Mouse (Mus musculus) spleen, embryonic (tissue): ENCODE results near the gene Znrf4.

Experiments
- CTCF ChIA-PET: fragments of 350-600 bp; sonication (Branson Sonifier 250); formaldehyde crosslinking; loops from one replicate; lab custom pipeline; 2022; lab: Charles Lee

The Znrf4 gene

DNA sequence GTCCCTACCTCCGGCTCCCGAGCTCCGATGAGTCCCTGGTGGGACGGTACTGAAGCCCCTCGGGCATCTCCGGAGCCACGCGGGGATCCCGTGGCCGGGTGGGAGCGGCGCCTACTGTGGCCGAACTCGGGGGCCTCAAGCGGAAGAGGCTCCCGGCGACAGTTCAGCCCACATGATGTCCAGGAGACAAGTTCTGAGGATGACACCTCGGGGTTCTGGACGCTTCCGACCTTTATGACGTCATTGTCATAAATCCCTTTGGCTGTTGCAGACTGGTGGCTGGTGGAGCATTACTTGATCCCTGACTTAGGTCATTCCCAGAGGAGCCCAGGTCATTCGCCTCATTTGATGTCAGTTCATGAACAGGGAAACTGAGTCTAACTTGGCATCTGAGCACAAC, at the start of gene Znrf4:
TSS of gene Znrf4 (minus strand) at position 122 of the 400 bp plus-strand sequence.
- CTCF ChIA-PET = no interaction called here

DNA sequence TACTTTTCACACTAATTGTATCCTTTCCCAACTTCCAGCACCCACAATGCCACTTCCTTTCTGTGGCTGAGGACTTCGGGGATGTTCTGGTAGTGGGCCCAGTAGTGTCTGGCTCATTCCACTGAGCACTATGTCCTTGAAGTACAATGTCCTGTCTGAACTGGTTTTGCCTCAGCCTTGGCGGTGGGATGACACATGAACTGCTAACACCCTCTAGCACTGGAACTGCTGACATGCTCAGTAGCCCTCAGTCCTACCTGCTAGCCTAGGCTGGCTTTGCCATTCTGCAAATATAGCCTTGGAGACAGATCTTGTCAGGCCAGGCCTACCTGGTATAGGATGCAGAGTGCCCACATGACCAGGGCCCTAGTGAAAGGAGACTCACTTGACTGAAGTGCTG, 49.6 kb upstream of the Znrf4 start:
- CTCF ChIA-PET = no interaction called here

DNA sequence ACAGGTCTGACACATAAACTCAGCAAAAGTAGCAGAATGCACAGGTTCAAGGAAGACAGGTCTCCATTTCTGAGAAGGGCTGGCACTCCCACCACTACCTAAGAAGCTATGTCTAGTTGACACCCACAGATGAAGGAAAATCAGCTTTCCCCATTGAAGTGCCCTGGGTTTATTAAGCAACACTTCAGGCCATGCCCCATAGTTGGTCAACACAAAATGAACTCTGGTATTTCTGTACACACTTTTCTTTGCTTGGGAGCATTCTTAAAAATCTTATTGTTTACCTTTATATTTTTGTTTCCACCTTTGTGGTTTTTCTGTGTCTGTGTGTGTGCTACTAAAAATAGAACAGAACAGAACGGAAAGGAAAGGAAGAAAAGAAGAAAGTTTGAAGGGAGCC, 47.9 kb upstream of the Znrf4 start:
- CTCF ChIA-PET = interaction anchor here (0.6 to 0.9 kb wide), 3 partner anchors 26 to 89 kb away, joined by 3 to 11 read pairs (median 4); no protein-coding TSS in a partner anchor

DNA sequence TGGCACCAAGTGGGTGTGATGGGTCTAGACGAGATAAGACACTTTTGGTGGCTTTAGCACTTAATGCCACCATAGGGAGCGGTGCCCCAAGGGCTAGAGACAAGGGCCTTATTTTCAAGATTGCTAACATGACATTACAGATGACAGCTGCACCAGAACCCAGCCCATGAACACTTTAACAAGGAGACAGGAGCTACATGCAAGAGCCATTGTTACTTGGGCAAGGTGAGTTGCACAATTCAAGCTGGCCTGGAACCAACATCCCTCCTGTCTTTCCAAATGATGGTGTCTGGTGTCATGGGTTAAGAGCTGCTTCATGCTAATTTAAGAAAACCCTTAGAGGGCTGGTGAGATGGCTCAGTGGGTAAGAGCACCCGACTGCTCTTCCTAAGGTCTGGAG, 47.2 kb upstream of the Znrf4 start:
- CTCF ChIA-PET = no interaction called here

DNA sequence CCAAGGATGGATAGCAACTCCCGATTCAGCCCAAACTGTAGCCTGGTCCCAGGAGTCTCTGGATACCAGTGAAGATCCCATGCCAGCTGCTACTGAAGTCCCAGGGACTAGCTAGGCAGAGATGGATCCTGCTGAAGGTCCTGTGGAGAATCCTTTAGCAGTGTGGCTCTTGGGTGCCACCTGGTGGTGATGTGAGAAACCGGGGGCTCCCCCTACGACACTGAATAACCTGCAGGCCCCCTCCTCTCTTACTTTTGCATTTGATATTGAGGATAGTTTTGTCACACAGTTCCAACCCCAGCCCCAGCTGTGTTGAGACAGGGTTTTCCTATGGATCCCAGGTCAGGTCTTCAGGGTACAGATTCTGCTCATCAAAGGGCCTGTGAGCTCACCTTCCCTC, 46.2 kb upstream of the Znrf4 start:
- CTCF ChIA-PET = interaction anchor here (0.6 kb wide), 1 partner anchor 28 kb away, joined by 3 read pairs; no protein-coding TSS in a partner anchor

DNA sequence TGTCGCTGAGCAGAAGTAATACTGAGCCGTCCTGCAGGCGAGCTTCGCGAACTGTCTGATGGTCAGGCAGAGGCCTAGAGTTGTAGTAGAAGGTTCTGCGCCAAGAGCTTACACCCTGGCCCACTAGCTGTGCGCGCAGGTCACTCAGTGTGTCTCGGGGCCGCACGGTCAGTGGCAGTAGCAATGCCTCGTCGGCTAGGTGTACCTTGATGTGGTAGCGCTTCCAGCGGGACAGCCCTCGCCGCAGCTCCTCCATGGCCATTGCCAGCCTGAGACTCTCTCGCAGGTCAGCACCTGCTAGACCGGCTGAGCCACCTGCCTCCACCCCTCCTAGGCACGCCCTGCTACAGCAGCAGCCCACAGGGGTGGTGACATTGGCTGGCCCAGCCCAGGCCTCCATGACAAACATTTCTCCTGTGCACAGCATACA, 41.9 kb upstream of the Znrf4 start, which contains the start of gene Gm20219:
TSS of gene Gm20219 (minus strand) at position 266 of the 430 bp plus-strand sequence.
- CTCF ChIA-PET = no interaction called here

DNA sequence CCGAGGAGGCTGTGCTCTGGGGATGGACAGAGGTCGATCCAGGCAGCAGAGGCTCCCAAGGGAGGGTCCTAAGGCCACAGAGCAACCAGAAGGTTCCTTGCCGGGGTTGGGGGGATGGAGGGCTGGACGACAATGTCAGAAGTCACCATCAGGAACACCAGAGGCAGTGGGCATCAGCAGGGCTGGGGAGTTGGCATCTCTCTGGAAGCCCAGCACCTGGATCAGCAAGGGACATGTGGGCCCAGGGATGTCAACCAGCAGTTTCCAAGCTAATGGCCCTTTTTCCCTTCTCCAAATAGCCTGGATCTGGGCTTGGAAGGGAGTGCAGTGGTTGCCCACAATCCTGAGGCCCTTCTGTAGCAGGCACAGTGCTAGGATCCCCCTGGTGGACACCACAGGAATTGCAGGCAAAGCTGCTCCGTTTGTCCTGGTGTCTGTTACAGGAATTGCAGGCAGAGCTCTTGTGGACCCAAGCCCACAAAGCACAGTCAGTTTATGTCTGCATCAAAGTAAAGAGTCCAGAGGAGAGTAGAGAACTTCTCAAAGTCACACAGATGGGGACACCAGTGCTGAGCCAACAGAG, 40.6 kb upstream of the Znrf4 start:
- CTCF ChIA-PET = interaction anchor here (1.0 kb wide), 1 partner anchor 196 kb away, joined by 3 read pairs; no protein-coding TSS in a partner anchor

DNA sequence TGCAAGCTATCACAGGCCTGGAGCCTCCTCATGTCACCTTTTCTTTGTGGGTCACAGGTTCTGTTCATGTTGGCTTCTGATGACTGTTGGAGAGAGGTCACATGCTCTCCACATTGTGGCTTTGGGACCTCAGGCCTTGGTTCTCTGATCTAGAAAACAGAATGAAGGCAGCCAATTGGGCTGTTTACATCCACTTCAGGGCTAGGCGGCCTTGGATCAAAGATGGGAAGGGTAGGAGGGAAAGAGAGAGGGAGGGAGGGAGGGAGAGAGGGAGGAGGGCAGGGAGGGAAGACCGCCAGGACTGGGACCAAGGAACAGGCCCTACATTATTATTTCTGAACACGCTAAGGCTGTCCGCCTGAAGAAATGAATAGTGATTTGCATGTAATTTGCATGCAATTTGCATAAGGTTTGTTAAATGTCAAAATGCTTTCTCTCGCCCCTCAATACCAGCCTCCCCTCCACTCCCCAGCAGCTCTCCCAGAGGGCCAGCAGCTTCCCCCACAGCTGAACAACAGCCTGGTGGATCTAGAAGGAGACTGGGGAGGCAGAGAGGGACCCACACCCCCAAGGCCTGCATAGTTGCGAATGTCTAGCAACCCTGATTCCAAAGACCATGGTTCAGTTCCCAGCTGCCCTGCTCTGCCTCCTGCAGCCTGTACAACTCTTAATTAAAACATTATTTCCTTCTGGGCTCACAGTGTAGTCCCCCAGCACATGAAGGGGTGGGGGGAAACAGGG, 39.8 kb upstream of the Znrf4 start:
- CTCF ChIA-PET = interaction anchor here (0.7 to 1.0 kb wide), 2 partner anchors 195 to 207 kb away, joined by 3 read pairs; no protein-coding TSS in a partner anchor

DNA sequence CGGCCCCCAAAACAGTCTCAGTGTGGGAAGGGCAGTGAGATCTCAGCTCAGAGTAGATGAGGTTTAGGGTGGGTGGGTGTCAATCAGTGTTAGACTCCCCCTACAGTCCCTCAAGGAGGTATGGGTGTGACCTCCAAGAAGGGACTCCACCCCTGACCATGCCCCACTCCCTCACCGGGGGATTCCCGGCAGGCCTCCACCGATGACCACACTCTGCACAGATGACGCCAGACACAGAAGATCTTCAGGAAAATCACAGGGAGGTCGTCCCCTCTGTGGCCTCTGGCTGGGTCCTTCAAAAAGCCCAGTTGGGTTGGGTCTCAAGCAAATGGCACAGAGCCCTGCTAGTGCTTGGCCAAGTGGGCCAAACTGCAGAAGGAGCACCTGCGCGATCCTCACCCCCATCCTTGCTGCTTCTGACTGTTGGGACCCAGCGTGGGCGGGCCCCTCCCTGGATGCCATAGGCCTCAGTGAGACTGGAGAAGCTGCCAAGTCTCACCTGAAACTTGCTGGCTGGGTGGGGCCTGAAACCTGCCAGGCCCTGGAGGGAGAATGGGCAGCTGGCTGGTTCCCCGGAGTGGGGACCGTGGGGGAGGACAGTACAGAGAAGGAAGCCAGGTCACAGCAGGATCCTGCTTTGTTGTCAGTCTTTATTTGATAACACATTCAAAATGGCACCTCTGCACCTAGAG, 38.7 kb upstream of the Znrf4 start:
- CTCF ChIA-PET = interaction anchor here (0.7 kb wide), 1 partner anchor 110 kb away, joined by 4 read pairs; no protein-coding TSS in a partner anchor

DNA sequence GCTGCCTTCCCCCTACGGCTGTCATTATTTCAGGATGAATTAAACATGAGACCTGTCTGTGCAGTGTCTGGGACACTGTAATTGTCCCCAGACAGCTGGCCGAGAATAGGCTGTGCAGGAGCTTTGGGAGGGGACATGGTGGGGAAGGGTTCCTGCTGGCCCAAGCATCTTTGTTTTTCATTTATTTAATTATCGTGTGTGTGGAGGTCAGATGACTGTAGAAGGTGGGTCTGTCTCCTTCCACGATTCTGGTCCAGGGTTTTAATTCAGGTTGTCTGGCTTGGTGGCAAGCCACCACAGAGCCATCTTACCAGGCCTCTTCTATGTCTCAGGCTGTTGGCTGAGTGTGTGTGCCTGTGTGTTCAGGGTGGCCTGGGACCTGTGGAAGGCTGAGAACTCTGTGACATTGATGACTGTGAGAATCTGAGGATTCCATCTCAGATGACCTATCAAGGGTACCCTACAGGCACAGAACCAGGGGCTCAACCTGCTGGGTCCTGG, 36.4 kb upstream of the Znrf4 start:
- CTCF ChIA-PET = interaction anchor here (1.7 kb wide), 1 partner anchor 192 kb away, joined by 3 read pairs; no protein-coding TSS in a partner anchor

DNA sequence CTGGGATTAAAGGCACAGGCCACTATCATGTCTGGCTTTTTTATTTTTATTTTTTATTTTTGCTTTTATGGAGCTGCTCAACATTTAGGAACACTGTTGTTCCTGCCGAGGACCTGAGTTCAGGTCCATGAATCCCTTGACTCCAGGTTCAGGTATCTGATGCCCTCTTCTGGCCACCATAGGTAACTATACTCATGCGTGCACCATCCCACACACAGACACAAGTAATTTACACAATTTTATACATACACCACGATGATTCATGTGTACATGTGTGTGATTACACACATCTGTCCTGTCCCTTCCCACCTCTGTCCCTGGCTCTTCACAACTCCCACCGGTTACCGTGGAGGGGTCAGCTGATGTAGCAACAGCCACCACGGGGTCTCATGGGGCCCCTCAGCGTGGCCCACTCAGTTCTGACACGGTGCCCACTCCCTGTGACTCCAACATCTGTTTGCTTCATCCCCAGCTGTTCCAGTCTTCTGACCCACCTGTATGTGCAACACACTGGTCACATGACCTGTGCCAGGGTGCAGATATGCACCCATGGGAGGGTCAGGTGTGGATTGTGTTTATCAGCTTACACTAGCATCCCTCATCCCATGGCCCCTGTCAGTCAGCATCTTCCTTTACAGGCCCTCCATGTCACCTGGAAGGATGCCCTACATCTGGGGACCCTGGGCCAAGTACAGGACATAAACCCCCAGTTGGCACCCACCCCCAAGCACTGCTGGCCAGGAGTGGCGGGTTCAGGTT, 35.8 kb upstream of the Znrf4 start:
- CTCF ChIA-PET = interaction anchor here (1.7 kb wide), 1 partner anchor 191 kb away, joined by 3 read pairs; no protein-coding TSS in a partner anchor

DNA sequence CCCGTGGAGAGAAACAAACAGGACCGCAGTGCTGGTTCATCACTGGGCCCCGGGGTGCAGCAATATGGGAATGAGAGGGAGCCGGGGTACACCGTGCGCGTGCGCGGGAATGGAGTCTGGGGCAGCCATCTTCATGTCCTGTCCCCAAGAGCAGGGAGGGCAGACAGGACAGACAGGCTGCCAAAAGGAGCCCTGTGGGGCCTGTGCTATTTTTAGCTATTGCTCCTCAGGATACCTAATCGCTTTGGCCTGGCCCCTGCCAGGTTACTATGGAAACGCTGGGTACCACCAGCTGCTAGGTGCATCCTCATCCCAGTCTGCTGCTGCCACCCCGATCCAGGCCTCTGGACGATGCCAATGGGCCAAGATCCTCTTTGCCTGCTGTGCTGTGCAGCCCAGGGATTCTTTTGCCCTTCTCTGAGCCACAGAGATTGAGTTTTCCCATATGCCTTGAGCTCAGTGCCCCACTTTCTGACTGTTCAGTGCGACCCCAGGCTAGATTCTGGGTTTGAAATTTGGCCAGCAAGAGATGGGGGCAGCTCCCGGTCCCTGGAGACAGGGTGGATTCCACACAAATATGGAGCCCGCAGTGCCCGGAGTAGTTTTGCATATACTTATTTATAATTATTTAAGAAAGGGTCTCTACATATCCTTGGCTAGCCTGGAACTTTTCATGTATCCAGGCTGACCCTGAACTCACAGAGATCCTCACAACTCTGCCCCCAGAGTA, 35.0 kb upstream of the Znrf4 start:
- CTCF ChIA-PET = interaction anchor here (1.7 kb wide), 1 partner anchor 190 kb away, joined by 3 read pairs; no protein-coding TSS in a partner anchor

DNA sequence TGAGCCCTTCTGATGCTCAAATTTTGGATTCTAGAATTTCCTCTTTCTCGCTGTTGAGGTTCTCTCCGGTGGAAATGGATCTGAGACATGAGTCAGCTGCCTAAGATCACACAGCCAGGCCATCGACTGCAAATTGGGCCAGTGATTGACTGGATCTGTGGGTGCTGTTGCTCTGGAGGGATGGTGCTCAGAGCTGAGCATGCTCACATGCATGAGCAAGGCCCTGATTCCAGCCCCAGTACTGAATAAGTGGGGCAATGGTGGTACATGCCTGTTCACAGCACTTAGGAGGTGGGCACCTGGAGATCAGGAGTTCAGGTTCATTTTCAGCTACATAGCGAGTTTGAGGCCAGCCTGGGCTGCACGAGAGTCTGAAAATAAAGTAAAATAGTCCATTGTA, 34.3 kb upstream of the Znrf4 start:
- CTCF ChIA-PET = no interaction called here

DNA sequence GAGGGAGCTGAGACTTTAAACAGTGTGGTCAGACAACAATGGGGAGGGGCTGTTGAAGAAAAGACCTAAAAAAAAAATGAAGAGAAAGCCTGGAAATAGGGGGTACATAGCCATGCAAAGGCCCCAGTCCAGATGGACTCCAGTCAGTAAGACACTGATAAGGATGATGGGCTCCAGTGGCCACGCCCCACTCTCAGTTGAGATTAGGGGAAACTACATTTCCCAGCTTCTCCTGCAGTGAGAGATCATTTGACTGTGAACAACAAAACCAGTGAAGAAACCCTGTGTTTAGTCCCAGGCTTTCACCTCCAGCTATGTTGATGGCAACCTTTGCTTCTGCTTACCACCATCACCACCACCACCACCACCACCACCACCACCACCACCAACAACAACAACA, 33.7 kb upstream of the Znrf4 start:
- CTCF ChIA-PET = interaction anchor here (0.8 kb wide), 1 partner anchor 26 kb away, joined by 3 read pairs; no protein-coding TSS in a partner anchor

DNA sequence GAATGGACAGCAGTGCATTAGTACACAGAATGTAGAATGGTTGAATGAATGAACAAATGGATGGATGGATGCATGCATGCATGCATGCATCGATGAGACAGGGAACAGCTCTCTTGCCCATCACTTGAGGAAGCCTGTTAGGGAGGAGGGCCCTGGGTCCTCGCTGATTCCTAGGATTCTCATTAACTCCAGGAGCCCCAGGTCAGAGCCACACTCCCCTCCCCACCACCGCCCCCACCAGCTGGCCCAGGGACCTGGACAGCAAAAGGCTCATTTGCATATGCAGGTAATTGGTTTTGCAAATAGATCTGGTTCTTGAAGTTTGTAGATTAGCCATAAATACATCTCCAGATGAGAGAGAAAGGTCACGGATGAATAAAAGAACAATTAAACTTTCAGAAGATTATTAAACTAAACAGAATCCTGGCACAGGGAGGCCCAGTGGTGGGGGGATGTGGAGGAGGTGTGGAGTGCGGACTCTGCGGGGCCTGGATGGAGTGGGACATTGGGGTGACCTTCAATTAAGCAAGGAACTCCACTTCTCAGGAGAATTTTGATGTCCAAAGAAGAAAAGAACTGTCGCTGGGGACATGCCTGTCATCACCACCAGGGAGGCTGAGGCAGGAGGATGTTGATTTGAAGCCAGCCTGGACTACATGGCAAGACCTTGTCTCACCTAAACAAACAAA, 32.6 kb upstream of the Znrf4 start:
- CTCF ChIA-PET = no interaction called here

DNA sequence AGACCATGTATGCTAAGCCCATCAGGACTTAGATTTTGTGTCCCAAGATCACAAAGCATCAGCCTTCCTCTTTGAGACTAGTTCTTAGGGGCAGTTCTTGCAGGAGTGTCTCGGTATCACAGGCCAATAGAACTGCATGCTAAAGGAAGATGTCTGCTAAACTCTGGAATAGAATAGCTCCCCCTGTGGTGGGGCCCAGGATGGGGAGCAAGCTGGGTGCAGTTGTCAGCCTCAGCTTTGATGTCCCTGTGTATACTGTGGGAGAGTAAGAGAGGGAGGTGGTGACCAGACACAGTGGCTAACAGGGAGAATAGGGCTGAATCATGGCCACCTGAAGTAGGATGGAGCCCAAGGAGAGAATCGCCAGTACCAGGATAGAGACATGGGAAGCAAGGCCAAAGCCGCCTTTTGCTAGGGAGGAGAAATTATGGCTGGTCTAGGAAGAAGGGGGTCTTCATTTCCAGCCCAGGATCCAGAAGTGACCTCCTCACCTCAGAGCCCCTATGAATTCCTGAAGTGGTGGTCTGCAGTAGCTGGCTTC, 31.5 kb upstream of the Znrf4 start:
- CTCF ChIA-PET = no interaction called here

DNA sequence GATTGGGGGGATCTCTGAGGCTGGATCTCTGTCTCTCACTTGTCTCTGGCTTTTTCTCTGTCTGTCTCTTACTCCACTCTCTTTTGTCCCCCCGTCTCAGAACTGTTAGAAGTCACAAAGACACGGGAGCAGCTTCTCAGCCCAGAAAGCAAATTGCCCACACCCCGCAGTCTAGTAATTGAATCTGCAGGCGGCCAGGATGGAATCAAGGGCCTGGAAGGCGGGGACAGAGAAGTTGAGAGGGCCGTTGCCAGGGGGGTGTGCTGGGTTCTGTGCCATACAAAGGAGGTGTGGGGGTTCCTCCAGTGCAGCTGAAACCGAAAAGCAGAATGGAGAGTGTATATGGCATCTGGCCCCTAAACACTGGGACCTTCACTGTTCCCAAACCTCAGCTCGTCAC, 30.5 kb upstream of the Znrf4 start:
- CTCF ChIA-PET = no interaction called here

DNA sequence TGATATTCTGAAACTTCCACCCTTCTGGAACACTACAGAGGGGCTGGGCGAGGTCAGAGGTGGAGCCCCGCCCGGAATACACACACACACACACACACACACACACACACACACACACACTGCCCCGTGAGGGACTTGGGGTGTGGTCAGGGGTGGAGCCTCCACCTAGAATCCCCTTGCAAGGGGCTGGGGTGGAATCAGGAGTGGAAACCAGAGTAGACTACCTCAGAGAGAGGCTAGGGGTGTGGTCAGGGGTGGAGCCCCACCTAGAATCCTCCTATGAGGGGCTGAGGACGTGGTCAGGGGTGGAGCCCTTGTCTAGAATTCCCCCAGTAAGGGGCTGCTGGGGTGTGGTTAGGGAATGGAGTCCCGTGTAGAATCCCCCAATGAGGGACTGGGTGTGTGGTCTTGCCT, 28.3 kb upstream of the Znrf4 start:
- CTCF ChIA-PET = no interaction called here

DNA sequence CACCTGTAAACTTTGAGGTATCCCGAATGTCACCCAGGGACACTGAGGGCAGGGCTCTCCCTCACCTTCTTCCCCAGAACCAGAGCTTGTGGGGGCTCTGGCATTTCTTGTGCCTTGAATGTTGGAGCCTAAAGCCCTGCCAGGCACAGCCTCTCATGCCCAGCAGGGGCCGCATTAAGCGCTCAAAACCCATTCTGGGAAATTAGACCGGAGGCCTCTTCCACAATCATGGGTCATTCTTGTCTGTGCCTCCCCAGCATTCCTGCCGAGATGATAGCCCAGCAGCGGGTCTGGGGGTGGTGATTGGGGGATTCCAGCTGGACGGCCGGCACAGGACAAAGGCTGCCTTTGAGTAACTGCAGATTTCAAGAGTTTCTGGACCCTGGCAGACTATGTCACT, 25.7 kb upstream of the Znrf4 start:
- CTCF ChIA-PET = no interaction called here
